Mouse (Mus musculus): Measurements from ENCODE around the gene Fdx1. TPM values are rescaled to one million over a fixed set of nuclear protein-coding genes. Genes with fewer than 3 reads are reported as not detected.
A peak's percentile ranks its signal among the peaks of the same experiment; 100 is the strongest.

Gene Fdx1
- polyA plus RNA-seq, 1 experiment from 2014 or later, result 42.1 TPM

GRCm38 (mm10) chr9:51993486-51994275 lies 30.3 kb upstream of the Fdx1 start:
- Histone ChIP-seq H3K9me3 (ENCODE audit: control insufficient read depth, low read length) (no peaks in the 10 kb centered on the region), H3K4me3 (ENCODE audit: low read depth, low read length) (no peak overlapping the region), H3K9ac (replicated peaks; ENCODE audit: low read depth, low read length) (no peak overlapping the region), H3K27ac (ENCODE audit: low read depth, low read length) (no peak overlapping the region), H3K36me3 (ENCODE audit: control insufficient read depth, insufficient read depth, low read length) (no peaks in the 10 kb centered on the region), H3K4me2 (ENCODE audit: low read depth, low read length) (no peak overlapping the region), H3K4me1 (ENCODE audit: control insufficient read depth, insufficient read depth, low read length) (no peaks in the 10 kb centered on the region), H3K27me3 (ENCODE audit: control insufficient read depth, insufficient read depth, low read length) (no peaks in the 10 kb centered on the region)
- WGBS, result 79% methylated on average over 4 of the region's 4 CpGs
- no peak for ATAC-seq (ENCODE audit: low read depth)

- H3K27ac ChIP-seq (ENCODE audit: low read depth, low read length), result no peak overlapping the region
- no peak overlapping the region for H3K4me2 ChIP-seq (ENCODE audit: low read depth, low read length)
- ATAC-seq (ENCODE audit: low read depth), result no peak
- H3K9me3 ChIP-seq (ENCODE audit: control insufficient read depth, low read length), result no peaks in the 10 kb centered on the region
- 17% methylated on average over 2 of the region's 2 CpGs for WGBS
- no peaks in the 10 kb centered on the region for H3K36me3 ChIP-seq (ENCODE audit: control insufficient read depth, insufficient read depth, low read length)
- no peak overlapping the region for H3K9ac ChIP-seq (replicated peaks; ENCODE audit: low read depth, low read length)
- no peak overlapping the region for H3K4me3 ChIP-seq (ENCODE audit: low read depth, low read length)
- no peaks in the 10 kb centered on the region for H3K4me1 ChIP-seq (ENCODE audit: control insufficient read depth, insufficient read depth, low read length)
- H3K27me3 ChIP-seq (ENCODE audit: control insufficient read depth, insufficient read depth, low read length), result no peaks in the 10 kb centered on the region
Observed at GRCm38 (mm10) chr9:51991241-51991876, 28.0 kb upstream of the Fdx1 start.

- H3K9me3 ChIP-seq (ENCODE audit: control insufficient read depth, low read length), result no peaks in the 10 kb centered on the region
- no peak overlapping the region for H3K9ac ChIP-seq (replicated peaks; ENCODE audit: low read depth, low read length)
- H3K36me3 ChIP-seq (ENCODE audit: control insufficient read depth, insufficient read depth, low read length), result no peaks in the 10 kb centered on the region
- ATAC-seq (ENCODE audit: low read depth), result no peak
- no peaks in the 10 kb centered on the region for H3K27me3 ChIP-seq (ENCODE audit: control insufficient read depth, insufficient read depth, low read length)
- H3K4me2 ChIP-seq (ENCODE audit: low read depth, low read length), result no peak overlapping the region
- no peak overlapping the region for H3K27ac ChIP-seq (ENCODE audit: low read depth, low read length)
- H3K4me1 ChIP-seq (ENCODE audit: control insufficient read depth, insufficient read depth, low read length), result no peaks in the 10 kb centered on the region
- 6% methylated on average over 2 of the region's 2 CpGs for WGBS
- no peak overlapping the region for H3K4me3 ChIP-seq (ENCODE audit: low read depth, low read length)
Observed at GRCm38 (mm10) chr9:51990828-51991227, 27.5 kb upstream of the Fdx1 start.

DNA sequence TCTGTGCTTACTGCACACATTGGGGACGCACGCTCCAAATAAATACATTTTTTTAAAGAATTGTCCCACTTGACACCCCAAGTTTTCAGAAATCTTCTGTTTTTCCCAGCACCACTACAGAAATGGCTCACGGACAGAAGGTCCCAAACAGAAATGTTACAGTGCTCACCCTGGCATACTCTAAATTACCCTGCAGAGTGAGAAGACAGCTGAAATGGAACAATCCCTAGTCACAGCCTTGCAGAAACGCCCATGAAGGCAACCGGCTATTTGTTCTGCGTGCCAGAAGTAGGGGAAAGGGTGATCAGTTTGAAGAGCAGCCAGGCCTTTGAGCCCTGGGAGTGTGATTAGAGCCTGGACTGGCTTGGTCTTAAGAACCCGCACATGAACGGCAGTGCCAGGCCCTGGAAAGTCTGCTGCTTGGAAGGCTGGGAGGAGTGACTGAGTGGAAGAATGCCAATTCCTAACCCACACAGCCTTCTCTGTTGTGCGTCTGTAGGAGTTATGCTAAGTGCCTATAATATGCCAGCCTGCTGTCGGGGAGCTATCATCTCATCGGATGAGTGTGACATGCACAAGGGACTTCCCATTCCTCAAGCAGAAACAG lies 22.2 kb upstream of the Fdx1 start:
- no peak for ATAC-seq (ENCODE audit: low read depth)
- WGBS, result 78% methylated on average over 11 of the region's 11 CpGs
- Histone ChIP-seq H3K9me3 (ENCODE audit: control insufficient read depth, low read length) (no peaks in the 10 kb centered on the region), H3K9ac (replicated peaks; ENCODE audit: low read depth, low read length) (no peak overlapping the region), H3K4me2 (ENCODE audit: low read depth, low read length) (no peak overlapping the region), H3K27me3 (ENCODE audit: control insufficient read depth, insufficient read depth, low read length) (no peaks in the 10 kb centered on the region), H3K27ac (ENCODE audit: low read depth, low read length) (no peak overlapping the region), H3K4me3 (ENCODE audit: low read depth, low read length) (no peak overlapping the region), H3K4me1 (ENCODE audit: control insufficient read depth, insufficient read depth, low read length) (no peaks in the 10 kb centered on the region), H3K36me3 (ENCODE audit: control insufficient read depth, insufficient read depth, low read length) (no peaks in the 10 kb centered on the region)

DNA sequence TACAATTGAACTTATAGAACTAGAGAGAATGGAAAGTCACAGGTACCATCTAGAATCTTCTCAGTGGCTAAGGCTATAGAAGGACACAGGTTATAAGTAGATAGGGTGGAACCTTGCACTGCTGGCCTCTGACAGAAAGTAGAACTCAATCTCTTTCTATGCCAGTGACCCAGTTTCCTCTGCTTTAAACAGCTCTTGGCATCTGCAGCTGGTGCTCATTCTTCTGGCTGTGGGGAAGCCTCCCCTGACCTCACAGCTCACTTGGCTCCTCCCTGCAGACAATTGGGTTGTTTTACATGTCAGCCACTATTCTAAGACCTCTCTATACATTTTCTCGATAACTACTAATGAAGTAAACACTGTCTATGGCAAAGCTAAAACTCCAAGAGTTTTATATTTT lies 17.8 kb upstream of the Fdx1 start:
- H3K9ac ChIP-seq (replicated peaks; ENCODE audit: low read depth, low read length), result no peak overlapping the region
- ATAC-seq (ENCODE audit: low read depth), result no peak
- H3K27me3 ChIP-seq (ENCODE audit: control insufficient read depth, insufficient read depth, low read length), result no peaks in the 10 kb centered on the region
- no peak overlapping the region for H3K4me3 ChIP-seq (ENCODE audit: low read depth, low read length)
- no peak overlapping the region for H3K4me2 ChIP-seq (ENCODE audit: low read depth, low read length)
- no peak overlapping the region for H3K27ac ChIP-seq (ENCODE audit: low read depth, low read length)
- H3K4me1 ChIP-seq (ENCODE audit: control insufficient read depth, insufficient read depth, low read length), result no peaks in the 10 kb centered on the region
- 86% methylated on average over 1 of the region's 1 CpGs for WGBS
- no peaks in the 10 kb centered on the region for H3K9me3 ChIP-seq (ENCODE audit: control insufficient read depth, low read length)
- H3K36me3 ChIP-seq (ENCODE audit: control insufficient read depth, insufficient read depth, low read length), result no peaks in the 10 kb centered on the region

- Histone ChIP-seq H3K9me3 (ENCODE audit: control insufficient read depth, low read length) (no peaks in the 10 kb centered on the region), H3K36me3 (ENCODE audit: control insufficient read depth, insufficient read depth, low read length) (no peaks in the 10 kb centered on the region), H3K27me3 (ENCODE audit: control insufficient read depth, insufficient read depth, low read length) (no peaks in the 10 kb centered on the region), H3K9ac (replicated peaks; ENCODE audit: low read depth, low read length) (no peak overlapping the region), H3K4me2 (ENCODE audit: low read depth, low read length) (no peak overlapping the region), H3K4me1 (ENCODE audit: control insufficient read depth, insufficient read depth, low read length) (no peaks in the 10 kb centered on the region), H3K27ac (ENCODE audit: low read depth, low read length) (no peak overlapping the region), H3K4me3 (ENCODE audit: low read depth, low read length) (no peak overlapping the region)
- WGBS, result 96% methylated on average over 6 of the region's 6 CpGs
- ATAC-seq (ENCODE audit: low read depth), result no peak
Observed at GRCm38 (mm10) chr9:51979301-51979700, 15.9 kb upstream of the Fdx1 start.

DNA sequence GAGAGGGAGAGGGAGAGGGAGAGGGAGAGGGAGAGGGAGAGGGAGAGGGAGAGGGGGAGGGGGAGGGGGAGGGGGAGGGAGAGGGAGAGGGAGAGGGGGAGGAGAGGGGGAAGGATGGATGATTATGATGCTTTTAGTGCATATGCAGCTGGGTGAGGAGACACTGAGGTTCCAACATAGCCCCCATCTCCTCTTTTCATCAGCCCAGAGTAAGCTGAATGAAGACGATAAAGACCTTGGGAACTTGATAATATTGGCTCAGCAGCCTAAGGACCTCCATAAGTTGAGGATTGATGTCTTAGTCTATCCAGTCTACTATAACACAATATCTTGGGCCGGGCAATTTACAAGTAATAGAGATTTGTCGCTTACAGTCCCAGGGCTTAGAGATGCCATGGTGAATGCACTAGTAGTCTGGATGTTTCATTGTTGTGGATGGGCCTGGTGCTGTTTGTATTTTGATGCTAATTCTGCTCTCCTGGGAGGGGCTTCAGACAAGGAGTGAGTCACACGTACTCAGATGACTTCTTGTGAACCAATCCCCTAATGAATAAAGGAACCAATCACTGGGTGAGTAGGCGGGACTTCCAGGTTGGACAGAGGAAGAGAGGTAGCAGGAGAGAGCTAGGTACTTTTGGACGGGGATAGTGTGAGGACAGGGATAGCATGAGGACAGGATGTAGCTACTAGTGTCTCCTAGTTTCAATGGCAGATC lies 15.3 kb upstream of the Fdx1 start:
- Histone ChIP-seq H3K4me3 (ENCODE audit: low read depth, low read length) (no peak overlapping the region), H3K9me3 (ENCODE audit: control insufficient read depth, low read length) (no peaks in the 10 kb centered on the region), H3K4me2 (ENCODE audit: low read depth, low read length) (no peak overlapping the region), H3K4me1 (ENCODE audit: control insufficient read depth, insufficient read depth, low read length) (no peaks in the 10 kb centered on the region), H3K27ac (ENCODE audit: low read depth, low read length) (no peak overlapping the region), H3K9ac (replicated peaks; ENCODE audit: low read depth, low read length) (no peak overlapping the region), H3K27me3 (ENCODE audit: control insufficient read depth, insufficient read depth, low read length) (no peaks in the 10 kb centered on the region), H3K36me3 (ENCODE audit: control insufficient read depth, insufficient read depth, low read length) (no peaks in the 10 kb centered on the region)
- 84% methylated on average over 6 of the region's 6 CpGs for WGBS
- no peak for ATAC-seq (ENCODE audit: low read depth)

GRCm38 (mm10) chr9:51977439-51978000 lies 14.2 kb upstream of the Fdx1 start:
- H3K36me3 ChIP-seq (ENCODE audit: control insufficient read depth, insufficient read depth, low read length), result no peaks in the 10 kb centered on the region
- no peak overlapping the region for H3K27ac ChIP-seq (ENCODE audit: low read depth, low read length)
- WGBS, result 44% methylated on average over 5 of the region's 5 CpGs
- H3K27me3 ChIP-seq (ENCODE audit: control insufficient read depth, insufficient read depth, low read length), result no peaks in the 10 kb centered on the region
- H3K9me3 ChIP-seq (ENCODE audit: control insufficient read depth, low read length), result no peaks in the 10 kb centered on the region
- H3K4me2 ChIP-seq (ENCODE audit: low read depth, low read length), result no peak overlapping the region
- no peaks in the 10 kb centered on the region for H3K4me1 ChIP-seq (ENCODE audit: control insufficient read depth, insufficient read depth, low read length)
- H3K4me3 ChIP-seq (ENCODE audit: low read depth, low read length), result no peak overlapping the region
- no peak overlapping the region for H3K9ac ChIP-seq (replicated peaks; ENCODE audit: low read depth, low read length)
- peak; percentile 78 for ATAC-seq (ENCODE audit: low read depth)

Measured in neural tube, embryonic 14.5 days (tissue).